Mouse (Mus musculus) retina, postnatal 7 days (tissue): ENCODE data around the gene Inka1.

Source experiments
- DNase-seq: peaks from one replicate; pipeline ENCODE4 v3.0.0-alpha.2; 2012; ENCODE audit warnings: low read depth, low spot score

Inka1 gene

DNA sequence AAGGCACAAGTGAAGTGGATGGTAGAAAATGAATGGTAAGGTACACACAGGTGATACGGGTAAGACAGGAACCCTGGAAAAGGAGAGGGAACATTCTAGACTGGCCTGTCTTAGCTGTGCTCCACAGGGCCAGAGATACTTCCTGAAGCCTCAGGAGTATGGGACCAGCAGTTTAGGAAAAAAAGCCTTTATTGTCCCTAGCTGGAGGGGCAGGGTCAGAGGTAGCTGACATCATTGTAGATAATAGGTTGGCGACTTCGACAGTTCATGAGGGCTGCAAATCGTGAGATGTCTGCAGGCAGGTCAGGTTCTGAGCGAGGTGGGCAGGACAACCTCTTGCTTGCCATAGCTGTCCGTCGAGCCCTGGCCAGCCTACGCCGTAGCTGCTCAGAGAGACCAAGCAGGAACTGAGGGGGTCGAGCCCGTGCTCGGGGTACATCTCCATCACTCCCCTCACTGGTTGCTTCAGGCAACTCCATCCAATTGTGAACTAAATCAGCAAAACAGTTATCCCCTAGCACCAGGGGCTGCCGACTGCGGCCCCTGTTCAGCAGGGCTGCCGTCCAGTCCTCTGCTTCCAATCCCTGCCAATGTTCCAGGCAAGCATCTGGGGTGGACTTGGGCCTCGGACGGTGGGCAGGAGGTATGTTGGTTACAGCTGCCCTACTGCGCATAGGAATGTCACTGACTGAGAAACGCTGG is 1.5 kb downstream of the Inka1 start:
- DNase-seq: no peak

GRCm38 (mm10) chr9:107983421-107983890 is 2.2 kb downstream of the Inka1 start:
- no peak for DNase-seq

DNA sequence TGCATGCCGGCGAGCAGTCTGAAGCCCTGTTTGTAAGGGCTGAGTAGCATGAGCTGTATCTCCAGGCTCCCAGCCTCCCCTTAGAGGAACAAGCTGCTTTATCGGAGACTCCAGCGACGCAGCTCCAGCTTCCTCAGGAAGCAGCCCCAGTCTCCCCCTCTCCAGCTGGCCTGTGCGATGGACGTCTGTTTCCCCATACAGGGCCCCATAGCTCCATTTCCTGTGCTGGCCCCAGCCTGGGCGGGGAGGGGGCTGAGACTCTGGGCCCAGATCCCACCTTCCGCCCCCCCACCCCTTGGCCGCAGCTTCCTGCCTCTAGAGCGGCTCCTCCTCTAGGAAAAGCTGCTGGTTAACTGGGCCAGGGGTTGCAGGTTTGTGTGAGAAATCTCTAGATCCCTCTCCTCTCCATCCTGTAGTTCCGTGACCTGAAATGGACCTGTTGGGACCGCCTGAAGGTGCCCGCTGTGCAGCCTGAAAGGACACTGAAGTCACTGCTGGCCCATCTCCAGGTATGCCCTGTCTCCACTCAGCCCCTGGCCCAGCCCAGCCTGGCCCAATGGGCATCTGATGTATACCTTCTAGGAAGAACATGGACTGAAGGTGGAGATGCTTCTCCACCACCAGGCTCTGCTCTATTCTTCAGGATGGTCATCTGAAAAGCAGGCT is 2.9 kb downstream of the Inka1 start, which contains the start of gene Gm20661:
Gene Gm20661 (plus strand): TSS at position 378 of the 666 bp plus-strand sequence.
- no peak for DNase-seq

DNA sequence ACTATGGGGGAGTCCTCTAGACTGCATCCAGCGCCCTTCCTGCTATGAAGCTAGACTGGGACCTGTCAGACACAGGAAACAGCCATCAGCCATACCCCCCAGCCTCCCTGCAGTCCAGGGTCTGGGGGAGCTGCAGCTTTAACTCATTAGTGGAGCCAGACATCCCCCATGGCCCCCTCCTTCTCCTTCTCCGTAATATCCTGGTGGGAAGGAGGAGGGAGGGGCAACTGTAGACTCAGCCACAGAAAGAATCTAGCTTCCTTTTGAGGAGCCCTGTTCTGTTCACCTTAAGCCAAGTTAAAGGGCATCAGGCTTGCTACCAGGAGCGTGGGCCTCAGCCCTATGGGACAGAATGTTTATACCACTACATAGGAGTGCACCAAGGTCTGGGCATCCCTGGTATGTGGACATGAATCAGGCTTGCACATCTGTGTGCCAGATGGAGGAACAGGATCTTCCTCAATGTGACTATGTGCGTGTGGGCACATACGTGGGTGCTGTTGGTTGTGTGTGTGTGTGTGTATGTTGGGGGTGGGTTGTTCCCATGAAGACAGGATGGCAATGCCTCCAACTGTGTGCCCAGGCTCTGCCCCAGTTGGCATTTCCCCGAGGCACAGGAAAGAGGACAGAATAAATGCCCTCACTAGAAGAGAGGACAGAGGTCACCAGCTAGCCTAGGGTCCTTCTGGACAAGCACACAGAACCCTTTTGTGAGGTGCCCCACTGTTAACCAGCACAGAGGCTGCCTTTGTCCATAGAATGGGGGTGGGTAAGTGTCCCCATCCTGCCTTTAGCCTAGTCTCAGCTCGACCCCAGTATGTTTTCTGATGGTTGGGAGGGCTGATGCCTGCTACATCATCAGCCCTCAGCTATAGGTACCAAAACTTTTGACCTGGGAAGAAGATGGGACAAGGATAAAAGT is 3.7 kb downstream of the Inka1 start:
- no peak for DNase-seq

GRCm38 (mm10) chr9:107978815-107979214 is 6.9 kb downstream of the Inka1 start:
- no peak for DNase-seq

GRCm38 (mm10) chr9:107975399-107976386 is 10.0 kb downstream of the Inka1 start, which contains the start of gene Uba7:
TSS of gene Uba7 (plus strand) at chr9:107975505.
- DNase-seq: no peak

DNA sequence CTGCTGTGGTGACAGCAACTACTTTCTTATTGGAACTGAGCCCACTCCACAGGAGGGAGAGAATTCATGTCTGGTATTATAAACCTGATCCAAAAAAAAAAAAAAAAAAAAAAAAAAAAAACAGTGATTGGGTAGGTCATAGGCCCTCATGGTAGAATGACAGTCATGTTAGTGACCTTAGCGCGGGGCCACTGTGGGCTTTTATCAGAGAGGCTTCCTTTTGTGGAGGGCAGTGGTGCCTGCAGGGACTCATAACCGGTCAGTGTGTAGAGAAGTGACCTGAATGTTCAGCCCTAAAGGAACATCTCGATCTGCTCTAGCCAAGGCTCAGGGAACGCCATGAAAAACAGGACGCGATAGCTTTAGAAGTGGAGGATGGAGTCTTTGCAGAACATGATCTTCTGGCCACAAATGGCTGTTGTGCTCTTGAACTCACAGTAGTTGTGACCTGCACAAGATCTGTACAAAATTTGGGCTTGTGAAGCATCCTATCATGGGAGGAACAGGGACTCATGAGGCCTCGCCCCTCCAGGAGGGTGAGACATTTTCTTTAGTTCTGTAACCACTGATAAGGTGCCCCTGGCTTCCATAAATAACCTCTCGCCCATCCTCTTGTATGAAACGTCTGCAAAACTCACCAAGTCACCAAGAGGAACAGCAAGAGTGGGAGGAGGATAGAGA is 11.0 kb downstream of the Inka1 start:
- no peak for DNase-seq

GRCm38 (mm10) chr9:107971690-107972541 is 13.8 kb downstream of the Inka1 start:
- DNase-seq: no peak

DNA sequence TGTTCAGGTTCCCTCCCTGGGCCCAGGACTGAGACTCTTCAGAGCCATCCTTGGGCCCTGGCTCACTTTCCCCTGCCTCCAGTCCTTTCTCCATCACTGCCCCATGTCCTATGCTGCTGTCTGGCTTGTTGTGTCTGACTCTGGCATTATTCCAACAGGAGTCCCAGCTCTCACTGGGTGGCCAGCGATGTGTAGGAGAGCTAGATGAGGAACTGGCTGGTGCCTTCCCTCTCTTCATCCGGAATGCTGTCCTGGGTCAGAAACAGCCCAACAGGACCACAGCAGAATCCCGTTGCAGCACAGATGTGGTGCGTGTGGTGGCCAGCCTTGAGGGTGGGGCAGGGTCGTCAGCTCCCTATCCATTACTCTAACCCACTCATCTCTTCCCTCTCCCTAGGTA is 15.4 kb downstream of the Inka1 start:
- no peak for DNase-seq

- no peak for DNase-seq
Measured at GRCm38 (mm10) chr9:107968531-107968930, 17.1 kb downstream of the Inka1 start.

GRCm38 (mm10) chr9:107967437-107967836 is 18.2 kb downstream of the Inka1 start:
- no peak for DNase-seq

GRCm38 (mm10) chr9:107966676-107967075 is 19.0 kb downstream of the Inka1 start:
- DNase-seq: no peak

DNA sequence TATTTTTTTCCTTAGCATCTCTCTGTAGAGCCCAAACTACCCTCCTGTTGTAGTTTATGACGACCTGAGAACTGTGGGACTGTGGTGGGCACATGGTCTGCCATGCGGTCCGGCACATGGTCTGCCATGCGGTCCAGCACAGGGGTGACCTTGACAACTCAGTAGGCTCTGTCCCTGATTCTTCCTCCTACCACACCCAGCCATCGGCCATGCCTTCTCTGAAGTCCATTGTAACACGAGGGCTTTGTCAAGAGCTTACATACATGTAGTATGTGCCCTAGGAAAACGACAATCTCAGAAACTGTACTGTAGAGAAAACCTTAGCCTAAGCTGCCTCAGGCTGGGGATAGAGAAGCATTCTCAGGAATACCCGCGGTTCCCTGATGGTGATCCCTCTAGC is 21.0 kb downstream of the Inka1 start:
- no peak for DNase-seq

- DNase-seq: peak; percentile 75
Measured at GRCm38 (mm10) chr9:107963700-107964099, 22.0 kb downstream of the Inka1 start.

GRCm38 (mm10) chr9:107962916-107963315 is 22.8 kb downstream of the Inka1 start:
- no peak for DNase-seq

DNA sequence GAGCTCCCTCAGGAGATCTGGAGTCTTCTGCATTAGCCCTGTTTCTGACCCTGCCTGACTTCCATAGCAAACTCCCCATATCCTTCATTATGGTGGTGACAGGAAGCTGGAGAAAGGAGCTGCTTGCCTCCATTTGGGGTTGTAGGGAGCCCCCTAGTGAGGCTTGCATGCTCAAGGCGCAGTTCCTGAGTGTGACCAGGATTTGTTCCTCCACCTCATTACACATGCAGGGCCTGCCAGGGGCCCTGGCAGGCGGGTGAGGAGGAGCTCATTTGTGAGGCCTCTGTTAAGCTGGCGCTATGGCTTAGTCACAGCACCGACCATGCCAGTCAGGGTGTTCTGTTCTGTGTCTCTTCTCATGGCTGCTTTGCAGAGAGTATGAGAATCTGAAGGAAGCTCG is 23.8 kb downstream of the Inka1 start:
- no peak for DNase-seq

DNA sequence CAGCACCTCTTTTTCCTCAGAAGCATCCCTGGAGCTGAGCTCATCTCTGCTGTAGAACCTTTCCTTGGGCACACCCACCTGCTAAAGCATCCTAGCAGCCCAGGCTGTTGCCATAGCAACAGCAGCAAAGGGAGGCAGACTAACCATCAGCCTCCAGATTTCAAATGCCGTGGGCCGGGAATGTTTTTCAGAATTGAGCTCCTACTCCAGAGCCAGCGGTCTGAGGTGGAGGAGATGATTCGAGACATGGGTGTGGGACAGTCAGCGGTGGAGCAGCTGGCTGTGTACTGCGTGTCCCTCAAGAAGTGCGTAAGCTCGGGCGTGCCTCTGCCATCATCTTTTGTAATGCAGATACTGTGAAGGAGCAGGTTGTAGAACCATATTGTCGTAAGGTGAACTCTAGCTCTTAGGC is 24.3 kb downstream of the Inka1 start:
- no peak for DNase-seq

- no peak for DNase-seq
Measured at GRCm38 (mm10) chr9:107960928-107961327, 24.8 kb downstream of the Inka1 start.

GRCm38 (mm10) chr9:107959896-107960295 is 25.8 kb downstream of the Inka1 start:
- DNase-seq: no peak
